Mouse (Mus musculus) hematopoietic stem cell, adult 5-6 weeks (primary cell): ENCODE measurements around the gene Mterf2. TPM values are rescaled to one million over a fixed set of nuclear protein-coding genes. Genes with fewer than 3 reads are reported as not detected.

Source experiments
- ATAC-seq, 2 experiments: fragments of 125-278 bp in 1 of 2; replicated peaks in 1 of 2; 2 replicates each; pipeline ENCODE4 v1.8.0; 2016 to 2017; ENCODE audit warnings: inconsistent platforms in 2 of 2, mild to moderate bottlenecking in 2 of 2, moderate number of reproducible peaks in 2 of 2, low read depth in 1 of 2, moderate TSS enrichment in 1 of 2; ENCODE audit not compliant: low FRiP score in 2 of 2, poor library complexity in 2 of 2, severe bottlenecking in 2 of 2, insufficient read depth in 1 of 2, low TSS enrichment in 1 of 2
- total RNA-seq: library from RNA; stranded (forward); fragments of 172-1452, 232-1000 nt; gene quantifications from 2 replicates; pipeline ENCODE4 v1.2.3, GENCODE M21; 2017

The Mterf2 gene
- 18.2 and 34.0 TPM in 2 replicates for total RNA-seq

DNA sequence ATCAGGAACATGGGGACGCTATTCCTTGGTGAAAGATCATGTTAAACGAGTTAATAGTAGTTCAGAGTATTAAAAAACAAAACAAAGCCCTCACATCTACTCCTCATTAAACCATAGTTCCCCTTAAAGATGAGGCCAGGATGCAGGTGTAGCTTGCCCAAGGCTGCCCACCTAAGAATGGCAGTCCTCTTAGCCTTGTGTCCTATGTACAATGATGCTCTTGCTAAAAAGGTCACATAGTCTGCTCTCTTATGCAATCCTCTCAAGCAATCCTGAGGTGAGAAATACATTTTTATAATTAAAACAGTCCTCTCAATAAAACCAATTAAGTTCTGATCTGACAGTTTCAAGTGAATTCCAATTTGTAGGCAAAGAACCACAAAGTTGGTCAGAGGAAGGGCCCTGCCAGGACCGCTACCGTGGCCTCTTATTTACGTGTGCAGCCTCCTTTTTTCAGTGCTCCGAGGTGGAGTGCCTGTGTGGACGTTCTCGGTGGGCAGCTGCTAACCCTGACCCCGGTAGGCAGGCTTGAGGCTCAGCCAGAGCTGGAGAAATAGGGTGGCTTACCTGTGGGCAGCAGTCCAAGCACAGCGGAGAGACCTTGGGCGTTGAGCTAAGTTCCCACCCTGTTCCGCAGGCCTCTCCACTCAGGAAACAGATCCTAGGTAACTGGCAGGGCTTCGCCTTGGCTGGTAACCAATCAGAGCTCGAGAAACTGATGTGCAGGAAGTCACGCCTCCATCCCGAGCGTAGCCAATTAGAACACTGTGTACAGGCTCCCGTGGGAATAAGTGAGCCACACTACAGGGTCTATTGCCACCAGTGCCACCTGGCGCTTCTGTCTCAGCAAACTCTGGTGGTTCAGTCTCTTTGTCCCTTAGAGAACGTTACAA, at the start of gene Mterf2:
Gene Mterf2, minus strand, starts transcription at position 633 of the 893 bp plus-strand sequence.
- ATAC-seq, result peak; percentile 99 to 100

- ATAC-seq, result no peak
Measured at GRCm38 (mm10) chr10:85176640-85177039, 48.8 kb upstream of the Mterf2 start.

- no peak for ATAC-seq
Measured at GRCm38 (mm10) chr10:85165306-85165705, 37.5 kb upstream of the Mterf2 start.

GRCm38 (mm10) chr10:85164791-85165190, 37.0 kb upstream of the Mterf2 start:
- ATAC-seq, result no peak

DNA sequence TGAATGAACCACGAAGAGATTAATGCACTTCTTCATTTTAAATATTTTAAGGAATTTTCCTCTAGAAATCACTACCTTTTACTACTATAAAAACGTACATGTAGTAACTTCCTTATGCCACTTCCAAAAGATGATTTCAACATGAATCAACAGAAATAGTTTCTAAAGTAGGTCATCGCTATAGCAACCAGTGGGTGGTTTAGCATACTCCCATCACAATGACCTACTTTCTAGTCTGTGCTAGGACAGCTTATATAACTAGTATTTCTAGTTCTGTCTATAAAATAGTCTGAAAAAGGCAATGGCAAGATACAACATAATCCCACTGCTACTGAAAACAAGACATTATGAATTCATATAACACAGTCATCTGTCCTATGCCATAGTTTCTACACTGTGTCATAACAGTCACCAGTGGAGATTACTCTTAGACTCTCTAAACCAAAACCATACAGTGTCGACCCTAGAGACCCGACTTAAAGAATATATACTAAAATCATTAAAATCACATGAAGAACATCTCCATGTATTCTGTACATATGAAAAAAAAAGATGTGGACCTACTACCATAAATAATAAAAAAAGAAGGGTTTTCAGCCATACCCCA, 34.0 kb upstream of the Mterf2 start:
- no peak for ATAC-seq

DNA sequence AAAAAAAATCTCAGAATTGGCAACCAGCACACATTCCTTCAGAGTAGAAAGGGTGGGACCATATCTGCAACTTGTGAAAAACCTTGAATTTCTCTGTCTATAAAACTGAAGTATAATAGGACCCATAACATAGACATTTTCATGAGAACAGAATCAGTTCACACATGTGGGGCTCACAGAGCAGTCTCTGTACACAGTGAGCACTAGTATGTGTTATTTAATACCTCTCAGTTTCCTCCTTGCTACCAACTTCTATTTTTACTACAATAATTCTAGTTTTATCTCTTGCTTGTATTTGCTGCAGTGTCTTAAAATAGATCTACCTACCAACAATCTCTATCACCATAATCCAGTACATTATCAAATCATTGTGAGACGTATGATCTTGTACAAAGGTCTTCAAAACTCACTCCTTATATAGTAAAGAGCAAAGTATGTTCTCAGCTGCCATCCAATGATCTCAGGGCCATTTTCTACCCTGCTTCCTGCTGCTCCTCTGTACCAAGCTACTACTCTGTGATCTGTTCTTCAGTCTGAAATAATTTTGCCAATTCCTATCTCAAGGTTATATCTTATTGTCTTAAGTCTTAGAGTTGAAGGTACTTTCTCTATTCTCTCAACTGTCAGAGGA, 32.3 kb upstream of the Mterf2 start:
- no peak for ATAC-seq

DNA sequence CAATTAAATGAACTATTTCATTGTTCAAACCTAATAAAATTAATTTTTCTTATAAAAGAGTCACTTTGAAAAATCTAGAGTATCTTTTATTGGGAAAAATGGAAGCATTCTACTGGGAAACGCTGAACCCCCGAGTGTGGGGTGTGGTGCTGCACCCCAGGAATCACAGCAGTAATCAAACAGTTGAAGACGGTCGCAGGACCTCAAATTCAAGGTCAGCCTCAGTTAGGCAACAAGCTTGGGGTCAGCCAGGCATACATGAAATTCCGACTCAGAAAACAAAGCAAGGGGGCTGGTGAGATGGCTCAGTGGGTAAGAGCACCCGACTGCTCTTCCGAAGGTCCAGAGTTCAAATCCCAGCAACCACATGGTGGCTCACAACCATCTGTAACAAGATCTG, 29.6 kb upstream of the Mterf2 start:
- no peak for ATAC-seq

DNA sequence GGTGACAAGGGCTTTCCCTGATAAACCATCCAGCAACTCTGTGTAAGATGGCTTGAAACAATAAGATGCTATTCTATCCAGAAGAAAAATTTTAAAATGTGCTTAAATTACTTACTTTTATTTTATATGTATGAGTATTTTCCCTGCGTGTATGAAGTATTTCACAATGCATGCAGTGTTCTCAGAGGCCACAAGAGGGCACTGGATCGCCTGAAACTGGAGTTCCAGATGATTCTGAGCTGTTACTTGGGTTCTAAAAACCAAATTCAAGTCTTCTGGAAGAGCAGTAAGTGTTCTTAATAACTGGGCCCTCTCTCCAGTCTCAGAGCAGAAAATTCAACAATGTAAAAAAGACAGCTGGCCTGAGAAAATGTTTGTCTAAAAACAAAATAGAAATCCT, 26.4 kb upstream of the Mterf2 start:
- peak in 1 of 2 experiments; percentile 60; a peak in 1 of 4 replicates for ATAC-seq

- ATAC-seq, result no peak
Measured at GRCm38 (mm10) chr10:85149226-85149625, 21.4 kb upstream of the Mterf2 start.

DNA sequence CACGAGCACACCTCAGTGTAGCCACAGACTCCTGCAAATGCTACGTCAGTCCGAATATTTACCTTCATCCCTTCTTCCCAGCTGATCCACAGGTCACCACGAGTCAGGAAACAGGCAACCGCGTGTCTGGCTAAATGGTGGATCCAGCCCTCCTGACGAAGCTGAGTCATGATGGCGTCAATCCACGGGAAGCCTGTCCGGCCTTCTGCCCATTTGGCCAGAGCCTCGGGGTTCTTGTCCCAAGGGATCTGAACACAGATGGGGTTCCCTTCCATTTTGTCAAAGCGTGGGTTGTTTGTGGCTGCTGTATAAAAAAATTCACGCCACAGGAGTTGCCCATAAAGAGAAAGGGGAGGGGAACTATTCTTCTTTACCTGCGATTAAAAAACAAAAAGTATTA, 18.5 kb upstream of the Mterf2 start:
- ATAC-seq, result no peak

GRCm38 (mm10) chr10:85141465-85141864, 13.6 kb upstream of the Mterf2 start:
- no peak for ATAC-seq

DNA sequence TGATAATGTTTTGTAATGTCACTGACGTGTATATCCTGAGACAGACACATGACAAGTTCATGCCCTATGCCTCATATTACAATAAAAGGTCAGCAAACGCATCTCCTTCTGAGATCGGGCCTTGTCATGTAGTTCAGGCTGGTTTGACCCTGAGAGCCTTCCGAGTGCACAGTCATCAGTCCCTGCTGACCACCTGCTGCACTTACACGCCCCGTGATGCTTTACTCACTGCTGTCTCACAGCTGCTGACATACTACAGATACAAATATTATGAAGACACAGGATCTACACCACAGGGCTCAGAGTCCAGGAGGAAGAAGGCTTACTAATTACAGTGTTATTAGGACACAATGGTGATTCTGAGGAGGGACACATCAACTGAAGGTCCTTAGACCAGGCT, 8.7 kb upstream of the Mterf2 start:
- ATAC-seq, result no peak

GRCm38 (mm10) chr10:85128453-85128852, 626 bp upstream of the Mterf2 start:
- ATAC-seq, result peak; percentile 70 to 74

GRCm38 (mm10) chr10:85125184-85125583, 2.6 kb downstream of the Mterf2 start:
- no peak for ATAC-seq

DNA sequence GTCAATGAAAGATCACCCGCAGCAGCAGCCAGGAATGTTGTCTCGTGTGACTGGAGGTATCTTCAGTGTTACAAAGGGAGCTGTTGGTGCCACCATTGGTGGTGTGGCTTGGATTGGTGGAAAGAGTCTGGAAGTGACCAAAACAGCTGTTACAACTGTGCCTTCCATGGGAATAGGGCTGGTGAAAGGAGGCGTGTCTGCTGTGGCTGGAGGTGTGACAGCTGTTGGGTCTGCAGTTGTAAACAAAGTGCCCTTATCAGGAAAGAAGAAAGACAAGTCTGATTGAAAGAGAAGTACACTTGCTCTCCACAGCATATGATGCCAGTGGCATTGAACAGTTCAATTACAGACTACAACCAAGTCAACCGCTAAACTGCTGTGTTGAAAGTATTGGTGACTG, 13.4 kb downstream of the Mterf2 start:
- ATAC-seq, result no peak

DNA sequence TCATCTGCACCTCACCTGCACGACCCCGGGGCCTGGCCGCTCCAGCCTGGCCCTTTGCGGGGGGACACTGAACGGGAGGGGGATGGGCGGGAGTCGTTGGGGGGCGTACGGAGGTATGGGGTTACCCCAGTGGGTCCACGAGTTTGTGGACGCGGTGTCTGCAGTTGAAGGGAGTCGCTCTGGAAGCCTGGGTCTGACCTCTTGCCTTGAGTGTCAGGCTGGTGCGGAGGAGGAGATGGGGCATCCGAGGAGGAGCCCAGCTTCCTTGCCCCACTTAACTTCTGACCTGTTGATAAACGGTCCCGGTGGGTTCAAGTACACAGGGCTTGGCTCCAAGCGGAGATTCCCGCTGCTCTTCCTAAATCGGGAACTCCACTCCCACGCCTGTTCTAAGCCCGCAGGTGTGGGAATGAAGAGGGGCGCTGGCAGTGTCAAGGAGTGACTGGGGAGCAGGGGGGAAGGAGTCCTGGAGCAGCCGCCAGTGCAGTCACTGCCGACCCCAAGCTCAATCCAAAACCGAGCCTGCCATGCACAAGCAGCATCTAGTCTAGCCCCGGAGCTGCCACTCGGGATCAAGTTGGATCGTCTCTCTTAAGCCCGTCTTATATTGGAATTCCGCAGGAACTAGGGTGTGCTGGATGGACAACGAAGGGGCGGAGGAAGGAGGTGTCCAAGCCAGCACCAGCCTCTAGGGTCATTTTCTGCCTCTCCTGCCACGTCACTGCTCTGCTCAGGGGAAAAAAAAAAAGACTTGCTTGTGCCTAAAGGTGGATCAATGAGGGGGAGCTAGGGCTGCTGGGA, 24.5 kb downstream of the Mterf2 start:
- ATAC-seq, result peak; percentile 27 to 34; a peak in 2 of 4 replicates

- ATAC-seq, result peak; percentile 66 to 83
Measured at GRCm38 (mm10) chr10:85102247-85103084, 25.4 kb downstream of the Mterf2 start, which contains the start of the genes Fhl4 and Tmem263. Fhl4 (minus strand) TSS chr10:85102495. Tmem263 (plus strand) TSS chr10:85102627.
